Mouse (Mus musculus) olfactory bulb, adult 2 months (tissue): Measurements from ENCODE around the gene Fam53b.

Experiments
- CTCF ChIP-seq: fragments of 200-500 bp; IDR thresholded peaks from 2 replicates; pipeline ENCODE4 v1.5.1; 2012; ENCODE audit warnings: low read depth, mild to moderate bottlenecking, low read length, moderate library complexity; ENCODE audit not compliant: insufficient read depth
- POLR2A ChIP-seq: fragments of 200-500 bp; IDR thresholded peaks from 2 replicates; pipeline ENCODE4 v1.6.1; 2012; ENCODE audit warnings: mild to moderate bottlenecking, low read depth, low read length, moderate library complexity; ENCODE audit not compliant: insufficient read depth

- TF ChIP-seq CTCF (no peak), POLR2A (no peak)
Measured at GRCm38 (mm10) chr7:132815081-132815480, 1.4 kb upstream of the Fam53b start.
